Mouse (Mus musculus) urinary bladder, adult 2 months (tissue): Measurements from ENCODE around the gene Tmem109. TPM values are rescaled to one million over a fixed set of nuclear protein-coding genes. Genes with fewer than 3 reads are reported as not detected.

ENCODE experiments used
- DNase-seq: peaks from one replicate; pipeline ENCODE4 v3.0.0; 2022; ENCODE audit warnings: low spot score
- polyA plus RNA-seq: library from polyadenylated mRNA; depleted of rRNA; stranded (reverse); fragments of >200 nt; gene quantifications from 2 replicates; pipeline ENCODE4 v1.2.3, GENCODE M21; 2012

Gene Tmem109
- polyA plus RNA-seq, 1 experiment: 133 TPM

DNA sequence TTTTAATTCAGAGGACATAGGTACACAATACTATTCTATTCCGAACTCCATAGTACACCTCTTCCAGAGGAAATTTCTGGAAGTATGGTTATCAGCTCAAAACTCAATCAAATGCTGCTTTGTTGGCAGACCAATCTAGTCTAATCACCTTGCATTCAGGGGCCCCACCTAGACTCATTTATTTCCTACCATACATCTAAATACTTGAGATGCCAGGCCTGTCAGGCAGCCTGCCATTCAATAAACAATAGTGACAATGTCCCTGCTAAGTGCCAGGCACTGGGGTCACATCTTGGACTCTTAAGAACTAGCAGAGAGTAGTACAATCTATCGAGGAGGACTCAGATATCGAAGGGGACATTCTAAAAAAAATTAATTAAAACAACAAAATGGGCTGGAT is 10.4 kb upstream of the Tmem109 start:
- DNase-seq: no peak

DNA sequence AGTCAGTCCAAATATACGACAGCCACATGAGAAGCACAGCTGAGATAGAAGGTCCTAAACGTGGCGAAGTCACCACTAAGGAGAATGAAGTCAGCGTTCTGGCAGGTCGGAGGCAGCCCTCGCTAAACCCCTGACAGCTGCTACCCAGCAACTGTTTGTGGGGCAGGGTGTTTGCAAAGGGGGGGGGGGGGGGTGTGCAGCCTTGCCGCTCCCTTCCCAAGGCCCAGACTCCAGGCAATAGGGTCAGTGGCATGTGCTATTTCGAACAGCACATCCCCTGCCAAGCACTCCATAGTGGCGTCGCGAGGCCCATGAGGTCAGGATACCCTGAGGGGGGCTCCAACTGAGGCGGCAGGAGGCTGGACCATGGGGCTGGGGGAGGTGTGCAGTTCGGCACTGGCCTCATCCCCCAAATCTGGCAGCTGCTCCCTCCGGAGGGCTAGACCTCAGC is 801 bp downstream of the Tmem109 start:
- peak; percentile 32 for DNase-seq

DNA sequence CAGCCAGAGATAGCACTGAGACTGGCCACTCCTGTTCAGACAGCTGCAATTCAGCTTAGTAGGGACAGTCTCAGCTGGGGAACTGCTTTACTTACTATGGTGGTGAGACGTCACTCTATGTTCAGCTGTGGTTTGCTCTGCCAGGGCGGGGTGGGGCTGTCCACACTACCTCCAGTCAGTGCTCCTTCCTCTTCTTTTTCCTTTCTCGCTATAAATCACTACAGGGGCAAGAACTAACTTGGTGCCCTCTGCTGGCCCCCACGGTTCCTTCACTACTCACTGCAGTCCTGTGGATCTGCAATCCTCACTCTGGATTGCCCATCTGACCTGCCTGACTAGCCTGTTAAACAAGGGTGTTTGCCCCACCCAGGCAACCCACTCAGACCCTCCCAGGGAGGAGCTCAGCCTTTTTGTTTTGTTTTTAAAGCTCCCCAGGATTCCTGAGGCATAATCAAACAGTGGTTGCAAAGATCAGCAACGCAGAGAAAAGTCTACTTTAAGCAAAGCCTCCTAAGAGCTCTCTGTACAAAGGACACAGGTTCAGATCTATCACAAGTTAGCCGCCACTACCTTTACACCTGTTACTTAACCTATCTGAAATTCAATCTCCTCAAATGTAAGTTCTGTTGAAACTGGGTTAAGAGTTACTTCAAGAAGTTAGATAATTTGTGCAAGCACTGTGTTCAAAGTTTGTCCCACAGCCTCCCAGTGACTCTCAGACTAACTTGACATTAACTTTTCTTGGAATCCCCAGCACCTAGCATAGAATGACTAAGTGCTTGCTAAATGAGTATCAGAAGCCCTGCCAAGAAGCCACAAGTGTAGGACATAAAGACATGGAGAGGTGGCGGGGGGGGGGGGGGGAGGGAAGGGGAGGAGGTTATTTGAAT is 1.5 kb downstream of the Tmem109 start:
- DNase-seq: peak; percentile 46

DNA sequence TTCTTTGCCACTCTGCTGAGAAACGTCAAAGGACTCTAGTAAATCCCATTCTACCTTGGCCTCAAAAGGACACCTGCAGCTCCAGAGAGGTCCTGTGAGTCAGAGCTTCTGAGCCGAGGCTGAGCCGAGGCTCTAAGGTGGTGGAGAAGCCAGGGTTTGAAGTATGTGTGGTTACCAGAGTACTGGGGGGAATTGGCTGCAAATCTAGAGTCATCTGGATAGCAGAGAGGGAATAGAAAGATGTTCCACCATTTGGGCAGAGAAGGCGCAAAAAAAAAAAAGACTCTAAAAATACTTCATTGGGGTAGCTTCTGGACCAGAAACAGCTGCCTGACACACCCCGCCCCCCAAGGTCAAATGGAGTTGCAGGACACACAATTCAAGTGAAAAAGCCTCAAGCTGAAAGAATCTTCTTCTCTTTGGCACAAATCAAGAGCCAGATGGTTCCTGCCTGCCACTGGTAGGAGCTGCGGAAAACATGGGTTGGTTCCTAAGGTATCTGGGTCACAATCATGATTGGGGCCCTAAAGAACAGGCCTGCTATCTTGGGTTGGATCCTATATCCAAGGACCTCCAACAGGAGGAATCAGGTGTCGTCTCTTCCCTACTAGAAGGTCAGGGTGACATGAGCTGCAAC is 3.5 kb downstream of the Tmem109 start:
- DNase-seq: no peak

DNA sequence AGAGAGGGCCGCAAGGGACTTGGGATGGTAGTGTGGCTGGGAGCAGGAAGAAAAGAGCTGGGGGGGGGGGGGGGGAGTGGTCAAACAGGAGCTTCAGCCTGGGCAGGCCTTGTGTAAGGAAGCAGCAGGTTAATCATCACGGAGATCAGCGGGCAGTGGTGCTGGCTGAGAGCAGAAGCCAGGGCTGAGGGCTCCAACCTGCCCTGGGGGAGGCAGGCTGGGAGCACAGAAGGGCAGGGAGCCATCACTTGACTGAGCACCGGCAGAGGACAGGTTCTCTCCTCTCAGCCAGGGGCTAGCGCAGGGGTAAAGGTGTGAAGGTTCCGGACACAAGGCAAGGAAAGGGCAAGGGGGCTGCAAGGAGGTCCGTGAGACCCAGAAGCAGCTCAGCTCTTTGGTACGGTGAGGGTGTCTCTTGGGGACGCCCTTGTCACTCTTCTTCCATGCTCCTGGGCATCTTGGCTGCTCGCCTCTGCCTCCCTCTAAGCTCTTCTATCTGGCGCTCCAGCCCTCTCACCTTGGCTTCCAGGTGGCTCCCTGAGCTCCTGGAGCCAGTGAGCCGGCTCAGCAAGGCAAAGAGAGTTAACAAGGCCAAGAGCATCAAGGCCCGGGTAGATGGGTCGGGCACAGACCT is 10.4 kb downstream of the Tmem109 start:
- DNase-seq: no peak

GRCm38 (mm10) chr19:10870676-10871075 is 11.1 kb downstream of the Tmem109 start:
- no peak for DNase-seq

GRCm38 (mm10) chr19:10869886-10870527 is 11.8 kb downstream of the Tmem109 start, which contains the start of gene Tmem132a:
TSS of gene Tmem132a (minus strand) at chr19:10869940.
- no peak for DNase-seq

GRCm38 (mm10) chr19:10869241-10869885 is 12.4 kb downstream of the Tmem109 start:
- peak; percentile 66 for DNase-seq

- no peak for DNase-seq
Measured at GRCm38 (mm10) chr19:10868623-10869141, 13.1 kb downstream of the Tmem109 start.

- DNase-seq: no peak
Measured at GRCm38 (mm10) chr19:10867946-10868622, 13.7 kb downstream of the Tmem109 start.

- DNase-seq: no peak
Measured at GRCm38 (mm10) chr19:10866351-10866750, 15.4 kb downstream of the Tmem109 start.

GRCm38 (mm10) chr19:10860072-10860497 is 21.7 kb downstream of the Tmem109 start:
- no peak for DNase-seq

GRCm38 (mm10) chr19:10856520-10856919 is 25.3 kb downstream of the Tmem109 start:
- DNase-seq: no peak

DNA sequence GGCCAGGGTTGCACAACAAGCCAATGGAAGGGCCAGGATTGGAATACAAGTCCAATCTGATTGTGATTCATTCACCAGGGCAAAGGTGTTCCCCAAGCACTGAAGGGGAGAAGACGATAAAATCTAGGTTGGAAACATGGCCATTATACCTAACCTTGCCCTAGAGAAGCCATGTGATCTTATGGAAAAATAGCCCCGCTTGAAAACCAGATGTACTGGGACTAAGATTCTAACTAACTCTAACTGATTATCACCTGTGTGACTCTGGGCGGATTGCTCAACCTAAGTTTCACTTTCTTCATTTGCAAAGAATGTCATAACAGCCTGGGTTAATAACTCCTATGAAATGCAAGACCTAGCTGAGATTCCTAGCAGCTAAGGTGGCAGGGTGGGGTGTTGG is 26.4 kb downstream of the Tmem109 start:
- no peak for DNase-seq

GRCm38 (mm10) chr19:10847311-10848087 is 34.3 kb downstream of the Tmem109 start:
- no peak for DNase-seq

- DNase-seq: no peak
Measured at GRCm38 (mm10) chr19:10846150-10846549, 35.7 kb downstream of the Tmem109 start.

DNA sequence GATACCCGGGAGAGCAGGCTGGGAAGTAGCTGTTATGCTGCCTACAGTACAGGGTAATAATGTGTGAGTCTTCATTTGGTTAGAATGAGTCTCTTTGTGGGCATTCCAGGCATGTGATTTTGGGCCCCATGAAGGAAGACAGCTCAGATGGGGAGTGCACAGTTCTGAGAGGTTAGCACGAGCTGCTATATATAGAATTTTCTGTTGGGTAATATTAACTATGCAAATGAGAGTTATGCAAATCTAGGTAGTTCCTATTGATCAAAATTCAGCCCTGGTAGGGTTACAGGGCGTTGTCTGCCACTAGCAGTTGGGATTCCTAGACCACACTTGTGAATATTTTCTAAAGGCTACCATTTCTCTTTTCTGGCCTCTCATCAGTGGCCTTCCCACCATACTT is 36.3 kb downstream of the Tmem109 start:
- DNase-seq: no peak

DNA sequence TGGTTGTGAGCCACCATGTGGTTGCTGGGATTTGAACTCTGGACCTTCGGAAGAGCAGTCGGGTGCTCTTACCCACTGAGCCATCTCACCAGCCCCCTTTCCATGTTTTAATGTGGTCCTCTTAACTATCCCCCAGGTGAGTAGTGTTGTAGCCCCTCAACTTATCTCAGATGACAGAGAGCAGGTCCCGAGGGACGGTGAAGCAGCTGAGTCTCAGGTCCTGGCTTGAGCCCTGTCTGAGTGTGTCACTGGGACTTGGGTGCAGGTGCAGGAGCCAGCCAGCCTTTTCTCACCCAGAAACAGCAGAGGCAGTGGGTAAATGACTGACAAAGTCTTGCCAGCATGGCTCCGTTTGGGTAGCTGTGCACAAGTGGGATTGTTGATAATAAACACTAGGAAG is 37.6 kb downstream of the Tmem109 start:
- DNase-seq: no peak

GRCm38 (mm10) chr19:10842914-10843313 is 38.9 kb downstream of the Tmem109 start:
- DNase-seq: no peak
